Mouse (Mus musculus): ENCODE measurements around the gene Rps19.

The Rps19 gene

GRCm38 (mm10) chr7:24903444-24903825 lies 19.3 kb downstream of the Rps19 start:
- no peak for DNase-seq

DNA sequence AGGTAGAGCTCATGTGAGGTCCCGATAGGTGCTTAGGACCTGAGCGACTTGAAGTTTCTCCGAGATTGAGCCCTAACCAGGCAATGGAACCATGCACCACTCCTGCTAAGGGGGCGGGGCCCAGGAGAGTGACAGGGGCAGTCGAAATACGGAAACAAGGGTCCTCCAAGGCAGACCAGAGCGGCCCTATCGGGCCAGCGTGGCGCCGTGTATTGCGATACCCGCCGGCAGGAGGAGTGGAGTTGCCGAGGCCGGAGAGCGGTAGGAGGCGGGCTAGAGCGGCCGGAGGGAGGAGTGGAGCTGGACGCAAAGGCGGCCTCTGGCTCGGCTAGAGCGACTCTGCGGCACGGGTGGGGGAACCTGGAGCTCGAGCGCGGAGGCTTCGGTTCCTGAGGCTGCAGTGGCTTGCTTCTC lies 19.9 kb downstream of the Rps19 start:
- peak; percentile 97 to 99 for DNase-seq

DNA sequence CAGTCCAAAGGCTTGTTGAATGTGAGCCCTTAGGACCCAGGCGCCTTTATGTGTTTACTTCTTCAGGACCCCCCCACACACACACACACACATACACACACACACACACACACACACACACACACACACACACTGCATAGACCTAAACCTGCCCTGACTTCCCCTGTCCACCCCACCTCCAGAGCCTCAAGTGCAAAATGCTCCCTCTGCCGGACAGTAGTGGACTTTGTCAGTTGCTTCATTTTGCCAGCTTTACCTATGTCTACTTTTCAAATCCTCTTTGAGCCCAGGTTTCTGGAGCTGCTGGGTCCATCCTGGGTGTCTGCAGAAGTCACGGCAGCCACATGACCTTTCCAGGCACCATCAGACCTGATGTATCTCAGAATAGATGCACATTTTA lies 20.8 kb downstream of the Rps19 start:
- peak; percentile 81 to 84 for DNase-seq

DNA sequence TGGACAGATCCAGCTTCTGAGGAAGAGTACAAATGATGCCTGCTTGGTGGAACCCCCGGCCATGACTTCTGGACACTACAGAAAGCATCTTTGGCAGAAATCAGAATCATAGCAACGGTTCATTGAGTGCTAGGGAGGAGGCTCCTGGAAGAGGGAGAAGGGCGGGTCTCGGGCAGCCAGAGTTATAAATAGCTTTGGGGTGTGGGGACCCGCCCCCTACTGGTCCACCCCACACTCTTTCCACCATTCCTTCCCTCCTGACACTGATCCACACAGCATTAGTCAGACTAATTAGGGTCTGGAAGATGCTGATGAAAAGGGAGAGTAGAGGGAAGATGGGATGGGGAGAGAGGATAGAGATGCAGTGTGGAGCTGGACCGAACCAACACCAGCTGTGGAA lies 22.4 kb downstream of the Rps19 start:
- DNase-seq = no peak

DNA sequence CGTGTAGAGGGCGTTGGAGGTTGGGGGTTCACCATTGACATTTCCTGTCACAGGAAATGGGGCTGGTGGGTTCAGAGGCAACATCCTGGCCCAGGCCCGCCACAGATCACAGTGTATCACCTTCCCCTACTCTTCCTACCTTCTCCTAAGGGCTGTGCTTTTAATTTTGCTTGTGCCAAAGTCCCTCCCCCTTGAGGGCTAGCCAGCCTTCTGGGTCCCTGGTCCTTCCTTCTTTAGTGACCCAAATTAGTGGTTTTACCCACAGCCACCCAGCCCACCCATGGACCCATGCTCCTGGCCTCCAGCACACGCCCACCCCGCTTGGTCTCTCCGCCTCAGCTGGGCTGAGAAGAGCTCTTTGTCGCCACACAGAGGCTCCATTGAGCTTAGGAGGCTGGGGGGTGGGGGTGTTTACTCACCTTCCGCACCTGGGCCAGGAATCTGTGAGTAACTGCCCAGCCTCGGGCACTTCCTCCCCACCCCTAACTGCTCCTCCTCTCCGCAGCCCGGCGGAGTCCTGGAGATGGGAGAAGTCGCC lies 23.1 kb downstream of the Rps19 start:
- no peak for DNase-seq

DNA sequence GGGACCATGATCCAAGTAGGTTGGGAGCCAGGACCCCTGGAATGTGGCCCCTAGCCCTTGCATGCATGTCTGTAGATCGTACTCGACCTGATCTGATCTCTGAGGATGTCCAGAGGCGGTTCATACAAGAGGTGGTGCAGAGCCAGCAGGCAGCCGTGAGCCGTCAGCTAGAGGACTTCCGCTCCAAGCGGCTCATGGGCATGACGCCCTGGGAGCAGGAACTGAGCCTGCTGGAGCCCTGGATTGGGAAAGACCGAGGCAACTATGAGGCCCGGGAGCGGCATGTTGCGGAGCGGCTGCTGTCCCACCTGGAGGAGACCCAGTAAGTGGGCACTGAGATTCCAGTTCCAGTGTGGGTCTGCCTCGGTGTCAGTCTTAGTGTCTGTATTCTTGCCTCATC lies 28.3 kb downstream of the Rps19 start:
- no peak for DNase-seq

- no peak for DNase-seq
Observed at GRCm38 (mm10) chr7:24918763-24919323, 34.7 kb downstream of the Rps19 start.

DNA sequence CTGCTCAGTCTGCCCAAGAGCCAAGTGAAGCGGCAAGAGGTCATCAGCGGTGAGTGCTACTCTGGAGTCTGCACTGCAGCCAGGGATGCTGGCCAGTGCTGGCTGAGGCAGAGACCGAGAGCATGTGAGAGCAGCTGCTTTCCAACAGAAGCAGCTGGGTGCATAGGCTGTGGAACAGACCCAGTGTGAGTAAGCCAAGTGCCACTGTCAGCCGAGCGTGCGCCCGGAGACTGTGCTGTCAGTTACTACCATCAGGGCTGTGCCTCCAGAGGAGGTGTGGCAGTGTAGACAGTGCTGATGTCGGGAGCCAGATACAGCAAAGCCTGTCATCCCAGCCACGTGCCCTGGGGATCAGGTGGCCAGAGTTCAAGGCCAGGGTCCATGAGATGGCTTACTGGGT lies 35.6 kb downstream of the Rps19 start:
- DNase-seq = peak; percentile 76 to 82

DNA sequence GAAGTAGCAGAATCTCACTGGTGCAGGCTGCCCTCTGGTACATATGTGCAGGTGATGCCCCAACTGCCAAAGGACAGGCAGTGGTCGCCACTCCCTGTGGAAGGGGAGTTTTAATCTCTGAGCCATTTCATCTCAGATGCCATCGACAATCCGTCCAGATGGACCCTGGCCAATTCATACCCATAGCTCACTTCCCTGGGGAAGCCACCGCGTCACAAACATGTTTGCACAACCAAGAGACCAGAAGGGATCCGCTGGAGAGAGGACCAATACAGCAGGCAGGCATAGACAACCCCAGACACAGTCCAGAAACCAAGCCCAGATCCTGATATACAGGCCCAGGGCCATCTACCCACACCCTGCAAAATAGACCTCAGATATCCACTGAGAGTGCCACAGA lies 46.3 kb downstream of the Rps19 start:
- DNase-seq = peak; percentile 53 to 55

DNA sequence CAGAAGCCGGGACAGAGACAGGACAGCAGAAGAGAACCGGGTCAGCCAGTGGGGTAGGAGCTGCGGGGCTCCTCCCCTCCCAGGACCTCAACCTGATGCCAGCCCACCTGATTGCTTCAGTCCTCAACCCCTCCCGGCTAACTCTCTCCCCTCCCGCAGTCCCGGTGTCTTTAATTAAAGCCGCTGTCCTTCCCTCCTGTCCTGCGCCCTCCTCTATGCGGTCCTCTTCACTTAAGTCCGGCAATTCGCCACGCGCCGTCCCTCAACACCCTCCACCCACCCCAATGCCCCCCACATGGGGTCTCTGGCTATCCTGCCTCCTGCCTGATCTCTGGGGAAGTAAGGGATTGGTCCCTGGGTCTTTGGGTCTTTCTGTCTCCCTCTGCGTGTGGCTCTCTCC lies 47.5 kb downstream of the Rps19 start:
- no peak for DNase-seq

Measured in cerebellum, postnatal 10 days (tissue).